In genomic region chr17:13740796-13741195, GRCm38 (mm10) we compare ENCODE assay signal across 16 mouse cellular contexts. TPM values are rescaled to one million over a fixed set of nuclear protein-coding genes. Genes with fewer than 3 reads are reported as not detected.
A peak's percentile ranks its signal among the peaks of the same experiment; 100 is the strongest.
DNase-seq lines count a peak whose midpoint lies in the region; ATAC-seq lines count a peak whose summit lies in the region.
"Had no signal": no experiment of that assay in that cellular context is flagged by ENCODE, and none has a peak within 500 bp of the region (broad histone marks: within the 10 kb centered on the region; RNA-seq: fewer than 3 reads in every experiment).

No protein-coding gene starts in this region.

- no peak for ATAC-seq in heart, embryonic 13.5 days (ENCODE audit: extremely low read depth, insufficient number of reproducible peaks, low FRiP score, low TSS enrichment)
- ATAC-seq in midbrain, embryonic 14.5 days (ENCODE audit: low FRiP score, low TSS enrichment), result no peak
- ATAC-seq in midbrain, embryonic 15.5 days (replicated peaks), result no peak
- no peak for ATAC-seq in heart, embryonic 16.5 days (replicated peaks; ENCODE audit: extremely low read depth, insufficient read depth, low FRiP score)
- ATAC-seq: CD4-positive, CD25-positive, alpha-beta regulatory T cell, adult 4 months; forebrain, postnatal 0 days; midbrain, embryonic 13.5 days had no signal

- H3K36me3 ChIP-seq in heart, embryonic 13.5 days, result no peaks in the 10 kb centered on the region
- no peaks in the 10 kb centered on the region for H3K36me3 ChIP-seq in midbrain, embryonic 14.5 days (ENCODE audit: control insufficient read depth, insufficient read depth, low read length)
- no peaks in the 10 kb centered on the region for H3K36me3 ChIP-seq in midbrain, embryonic 15.5 days (replicated peaks)
- H3K36me3 ChIP-seq in heart, embryonic 16.5 days (ENCODE audit: control insufficient read depth, insufficient read depth), result no peaks in the 10 kb centered on the region
- H3K36me3 ChIP-seq: limb, embryonic 15.5 days; midbrain, embryonic 13.5 days had no signal

- H3K4me1 ChIP-seq in heart, embryonic 13.5 days, result peaks cover 84% of the 10 kb centered on the region
- 0 out of 2 replicates have a peak, but pooled peaks cover 13% of the 10 kb centered on the region for H3K4me1 ChIP-seq in midbrain, embryonic 14.5 days (ENCODE audit: control insufficient read depth, insufficient read depth, low read length)
- H3K4me1 ChIP-seq in midbrain, embryonic 15.5 days, result peaks cover 30% of the 10 kb centered on the region
- H3K4me1 ChIP-seq in heart, embryonic 16.5 days (ENCODE audit: control insufficient read depth, insufficient read depth, low read length), result peaks cover 50% of the 10 kb centered on the region

- DNase-seq in heart, postnatal 36 days, result no peak
- no peak for DNase-seq in midbrain, embryonic 14.5 days
- no peak for DNase-seq in cerebellum, adult 9-10 months
- no peak for DNase-seq in adipocyte (ENCODE audit: low spot score)
- DNase-seq: cerebellum, adult 11-12 months; forebrain, postnatal 0 days; gastrocnemius, postnatal 10 days; kidney, adult 9 months had no signal

- H3K4me3 ChIP-seq in heart, embryonic 13.5 days, result no peak overlapping the region
- no peak overlapping the region for H3K4me3 ChIP-seq in midbrain, embryonic 14.5 days (replicated peaks; ENCODE audit: low read depth, low read length)
- no peak overlapping the region for H3K4me3 ChIP-seq in midbrain, embryonic 15.5 days
- H3K4me3 ChIP-seq in heart, embryonic 16.5 days (ENCODE audit: low read length), result no peak overlapping the region
- H3K4me3 ChIP-seq: layer of hippocampus, adult 2 months; limb, embryonic 15.5 days; midbrain, embryonic 13.5 days had no signal

- H3K27ac ChIP-seq in heart, embryonic 13.5 days (replicated peaks), result peak overlapping the region; percentile 48; the same call in 1 of the 2 replicates
- peak overlapping the region; percentile 13; the same call in 1 of the 2 replicates for H3K27ac ChIP-seq in midbrain, embryonic 14.5 days (replicated peaks; ENCODE audit: low read depth, low read length)
- no peak overlapping the region for H3K27ac ChIP-seq in midbrain, embryonic 15.5 days
- peak overlapping the region; percentile 2 for H3K27ac ChIP-seq in heart, embryonic 16.5 days (ENCODE audit: low read length)
- H3K27ac ChIP-seq: hindbrain, embryonic 14.5 days; layer of hippocampus, adult 2 months; limb, embryonic 15.5 days; midbrain, embryonic 13.5 days had no signal

- H3K9ac ChIP-seq in heart, embryonic 13.5 days, result 0 out of 2 replicates have a peak overlapping the region, but pooled peaks have one; percentile 5
- no peak overlapping the region for H3K9ac ChIP-seq in midbrain, embryonic 14.5 days (replicated peaks; ENCODE audit: low read length)
- no peak overlapping the region for H3K9ac ChIP-seq in midbrain, embryonic 15.5 days
- no peak overlapping the region for H3K9ac ChIP-seq in heart, embryonic 16.5 days (ENCODE audit: low read length)
- H3K9ac ChIP-seq: forebrain, postnatal 0 days; hindbrain, embryonic 14.5 days; limb, embryonic 15.5 days; midbrain, embryonic 13.5 days had no signal

- 22% methylated on average over 2 of the region's 2 CpGs for WGBS in heart, embryonic 13.5 days
- WGBS in midbrain, embryonic 14.5 days, result 51% methylated on average over 2 of the region's 2 CpGs
- WGBS in midbrain, embryonic 15.5 days, result 49% methylated on average over 2 of the region's 2 CpGs
- WGBS in heart, embryonic 16.5 days, result 36% methylated on average over 2 of the region's 2 CpGs

- H3K4me2 ChIP-seq in heart, embryonic 13.5 days, result no peak overlapping the region
- H3K4me2 ChIP-seq in midbrain, embryonic 14.5 days (ENCODE audit: low read length), result no peak overlapping the region
- no peak overlapping the region for H3K4me2 ChIP-seq in midbrain, embryonic 15.5 days
- no peak overlapping the region for H3K4me2 ChIP-seq in heart, embryonic 16.5 days (ENCODE audit: low read depth, low read length)
- H3K4me2 ChIP-seq: hindbrain, embryonic 14.5 days; limb, embryonic 15.5 days; midbrain, embryonic 13.5 days had no signal

- no peaks in the 10 kb centered on the region for H3K27me3 ChIP-seq in heart, embryonic 13.5 days (replicated peaks)
- no peaks in the 10 kb centered on the region for H3K27me3 ChIP-seq in midbrain, embryonic 14.5 days (ENCODE audit: control insufficient read depth, insufficient read depth, low read length)
- no peaks in the 10 kb centered on the region for H3K27me3 ChIP-seq in midbrain, embryonic 15.5 days (replicated peaks)
- H3K27me3 ChIP-seq in heart, embryonic 16.5 days (ENCODE audit: control insufficient read depth, insufficient read depth, low read length), result no peaks in the 10 kb centered on the region
- H3K27me3 ChIP-seq: limb, embryonic 15.5 days; midbrain, embryonic 13.5 days had no signal

- no peaks in the 10 kb centered on the region for H3K9me3 ChIP-seq in heart, embryonic 13.5 days
- no peaks in the 10 kb centered on the region for H3K9me3 ChIP-seq in midbrain, embryonic 14.5 days (ENCODE audit: control insufficient read depth, low read length)
- H3K9me3 ChIP-seq in midbrain, embryonic 15.5 days, result no peaks in the 10 kb centered on the region
- no peaks in the 10 kb centered on the region for H3K9me3 ChIP-seq in heart, embryonic 16.5 days (replicated peaks; ENCODE audit: control insufficient read depth, low read length)
- H3K9me3 ChIP-seq: limb, embryonic 15.5 days; midbrain, embryonic 13.5 days had no signal

- intact Hi-C loops in heart, postnatal 36 days (cut with DNase I), result no loop called here

RNA-seq across cellular contexts. Expression of gene Afdn, which starts 19.5 kb away (rescaled TPM):
- polyA plus RNA-seq in heart, embryonic 13.5 days (2015; fragmentation: Nextera tagmentation; extraction: Ambion mirVana), result 54.6 and 59.0 TPM in 2 replicates
- 100 to 1,000 TPM in 1 of 2 experiments, 10 to 100 TPM in 1; 86.4 to 102 TPM for total RNA-seq in heart, postnatal 36 days (2021)
- polyA plus RNA-seq in midbrain, embryonic 14.5 days (2014; fragmentation: Nextera tagmentation; extraction: Ambion mirVana), result 171 and 190 TPM in 2 replicates
- polyA plus RNA-seq in midbrain, embryonic 15.5 days (2015; fragmentation: Nextera tagmentation; extraction: Ambion mirVana), result 146 and 164 TPM in 2 replicates
- 40.4 and 49.9 TPM in 2 replicates for polyA plus RNA-seq in heart, embryonic 16.5 days (2015; fragmentation: Nextera tagmentation; extraction: Ambion mirVana)

RNA-seq across cellular contexts. Expression of gene Tcte2, which starts 20.8 kb away (rescaled TPM):
- polyA plus RNA-seq in heart, embryonic 13.5 days (2015; fragmentation: Nextera tagmentation; extraction: Ambion mirVana), result 4.4 and 4.7 TPM in 2 replicates
- 1 to 10 TPM; 4.1 to 6.4 TPM for total RNA-seq in heart, postnatal 36 days (2021)
- 23.0 and 31.0 TPM in 2 replicates for polyA plus RNA-seq in midbrain, embryonic 14.5 days (2014; fragmentation: Nextera tagmentation; extraction: Ambion mirVana)
- 18.4 and 22.8 TPM in 2 replicates for polyA plus RNA-seq in midbrain, embryonic 15.5 days (2015; fragmentation: Nextera tagmentation; extraction: Ambion mirVana)
- polyA plus RNA-seq in heart, embryonic 16.5 days (2015; fragmentation: Nextera tagmentation; extraction: Ambion mirVana), result 2.9 and 3.3 TPM in 2 replicates
- polyA plus RNA-seq: CD4-positive, CD25-positive, alpha-beta regulatory T cell, adult 4 months had no signal
